Mouse (Mus musculus) liver, embryonic 15.5 days (tissue): ENCODE results near the gene Gtf2f2. TPM values are rescaled to one million over a fixed set of nuclear protein-coding genes. Genes with fewer than 3 reads are reported as not detected.

ENCODE experiments used
- polyA plus RNA-seq: library from polyadenylated mRNA; unstranded; fragments of >200 nt; fragmentation: Nextera tagmentation; extraction: Ambion mirVana; gene quantifications from 2 replicates; pipeline ENCODE4 v1.2.1, GENCODE M21; 2015

Gene Gtf2f2
- polyA plus RNA-seq, 1 experiment from 2014 or later = 19.4 TPM

Other genes starting within 250 kb of the Gtf2f2 start
- gene Slc25a30, start 223.8 kb downstream of the Gtf2f2 start, polyA plus RNA-seq = 1.5 and 1.8 TPM in 2 replicates
- gene Tpt1, start 165.8 kb downstream of the Gtf2f2 start, polyA plus RNA-seq = 470 and 547 TPM in 2 replicates
- 0.14 and 0.21 TPM in 2 replicates for gene Kctd4, start 55.9 kb downstream of the Gtf2f2 start, polyA plus RNA-seq
- gene Gpalpp1, start 99.9 kb upstream of the Gtf2f2 start, polyA plus RNA-seq = 4.6 and 4.7 TPM in 2 replicates
- gene Nufip1, start 100.0 kb upstream of the Gtf2f2 start, polyA plus RNA-seq = 4.9 and 5.3 TPM in 2 replicates